Mouse (Mus musculus) erythroid progenitor cell, adult 5-6 weeks (primary cell): ENCODE results near the gene D1Pas1. TPM values are rescaled to one million over a fixed set of nuclear protein-coding genes. Genes with fewer than 3 reads are reported as not detected.

Experiments used
- ATAC-seq: replicated peaks from 2 replicates; pipeline ENCODE4 v1.8.0; 2016; ENCODE audit warnings: moderate number of reproducible peaks, mild to moderate bottlenecking, moderate TSS enrichment, inconsistent platforms; ENCODE audit not compliant: poor library complexity, low FRiP score, severe bottlenecking
- total RNA-seq, 2 experiments: library from RNA; stranded (forward) in 1 of 2; stranded (reverse) in 1 of 2; fragments of 150-400 nt in 1 of 2; fragments of 186-747, 209-891 nt in 1 of 2; gene quantifications; 2 replicates each; pipeline versions ENCODE4 v1.2.3 to v1.2.4; 2015 to 2017; ENCODE audit warnings: low replicate concordance in 2 of 2

Gene D1Pas1
- total RNA-seq, 2 experiments from 2014 or later, result not detected

DNA sequence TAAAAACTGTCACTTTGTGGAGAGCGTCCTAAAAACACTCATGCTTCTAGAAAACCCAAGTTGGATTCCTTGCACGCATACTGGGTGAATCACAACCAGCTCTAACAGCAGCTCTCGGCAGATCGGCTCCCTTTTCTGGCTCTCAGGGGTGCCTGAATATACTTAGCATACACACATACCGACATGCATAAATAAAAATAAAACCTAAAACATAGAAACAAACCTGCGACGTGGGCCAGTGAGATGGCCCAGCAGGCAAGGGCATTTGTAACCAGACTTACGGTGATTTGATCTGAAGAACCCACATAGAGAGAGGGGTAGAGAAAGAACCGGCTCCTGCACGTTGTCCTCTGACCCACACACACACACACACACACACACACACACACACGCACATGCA is 17.9 kb downstream of the D1Pas1 start:
- no peak for ATAC-seq

DNA sequence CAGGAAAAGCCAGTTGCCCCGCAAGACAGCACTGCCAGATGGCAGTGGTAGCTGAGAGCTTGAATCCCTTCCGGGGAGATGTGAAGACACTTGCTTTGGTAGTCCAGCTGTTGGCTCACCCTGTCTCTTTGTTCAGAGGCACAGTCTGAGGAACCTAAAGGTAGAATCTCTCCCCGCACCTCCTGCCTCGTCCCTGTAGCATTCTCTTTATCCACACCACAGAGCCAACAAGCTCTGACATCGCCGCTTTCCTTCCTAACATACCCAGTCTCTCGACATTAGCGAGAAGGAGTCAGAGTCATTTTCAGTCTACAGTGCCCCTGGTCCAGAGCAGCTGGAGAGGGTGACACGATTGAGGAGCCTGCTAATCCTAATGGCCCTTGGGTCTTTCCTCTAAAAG is 18.9 kb downstream of the D1Pas1 start:
- ATAC-seq, result no peak

GRCm38 (mm10) chr1:186986506-186986905 is 19.3 kb downstream of the D1Pas1 start:
- ATAC-seq, result no peak

GRCm38 (mm10) chr1:186988281-186988682 is 21.1 kb downstream of the D1Pas1 start:
- no peak for ATAC-seq

DNA sequence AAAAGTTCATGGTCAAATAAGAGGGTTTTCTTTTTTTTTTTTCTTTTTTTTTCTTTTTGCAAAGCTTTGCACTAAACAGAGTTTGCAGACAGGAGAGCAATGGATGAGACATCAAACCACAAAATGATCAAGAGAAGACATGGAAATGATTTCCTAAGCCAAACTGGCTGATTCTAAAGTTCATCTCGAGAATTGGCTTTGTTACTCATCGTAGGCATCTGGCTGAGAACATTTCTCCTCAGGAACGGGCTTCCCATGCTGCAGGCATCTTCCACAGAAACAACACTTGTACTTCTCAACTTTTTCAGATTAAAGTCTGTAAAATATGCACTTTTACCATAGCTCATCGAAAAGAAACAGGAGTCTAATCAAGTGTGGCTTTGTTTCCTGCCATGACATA is 21.6 kb downstream of the D1Pas1 start:
- ATAC-seq, result no peak

GRCm38 (mm10) chr1:186991473-186991872 is 24.3 kb downstream of the D1Pas1 start:
- no peak for ATAC-seq

GRCm38 (mm10) chr1:186992113-186992512 is 24.9 kb downstream of the D1Pas1 start:
- no peak for ATAC-seq

DNA sequence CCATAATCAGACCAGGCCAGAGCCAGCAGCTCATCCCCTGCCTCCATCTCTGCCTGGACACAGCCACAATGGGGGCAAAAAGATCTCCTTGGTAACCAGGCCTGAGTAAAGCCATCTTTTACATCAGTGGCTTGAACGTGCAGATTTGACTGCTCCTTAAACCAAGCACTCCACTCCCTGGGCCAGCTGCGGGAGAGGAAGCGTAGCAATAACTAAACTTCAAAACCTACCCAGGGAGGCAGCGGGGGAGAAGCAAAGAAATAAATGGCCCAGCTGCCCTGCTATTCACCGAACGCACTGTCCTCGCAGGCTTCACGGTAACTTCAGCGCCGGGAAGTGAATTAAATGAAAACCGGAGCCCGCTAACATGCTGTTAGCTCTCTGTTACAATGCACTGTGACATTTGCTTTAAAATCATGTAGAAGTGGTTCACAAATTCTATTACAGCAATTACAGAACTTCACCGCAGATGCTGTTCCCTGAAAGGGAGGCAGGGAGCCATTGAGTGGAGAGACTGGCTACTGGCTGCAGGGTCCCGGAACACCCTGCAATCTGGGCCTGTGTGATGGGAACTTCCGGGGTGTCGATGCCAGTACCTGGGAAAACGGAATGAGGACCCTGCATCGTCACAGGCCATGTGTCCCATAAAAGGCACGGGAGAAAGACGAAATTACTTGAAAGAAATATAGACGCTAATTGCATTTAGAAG is 30.5 kb downstream of the D1Pas1 start:
- ATAC-seq, result no peak

GRCm38 (mm10) chr1:187003441-187003861 is 36.2 kb downstream of the D1Pas1 start:
- ATAC-seq, result no peak

- ATAC-seq, result no peak
These were observed 37.1 kb downstream of the D1Pas1 start for GRCm38 (mm10) chr1:187004306-187004705.

DNA sequence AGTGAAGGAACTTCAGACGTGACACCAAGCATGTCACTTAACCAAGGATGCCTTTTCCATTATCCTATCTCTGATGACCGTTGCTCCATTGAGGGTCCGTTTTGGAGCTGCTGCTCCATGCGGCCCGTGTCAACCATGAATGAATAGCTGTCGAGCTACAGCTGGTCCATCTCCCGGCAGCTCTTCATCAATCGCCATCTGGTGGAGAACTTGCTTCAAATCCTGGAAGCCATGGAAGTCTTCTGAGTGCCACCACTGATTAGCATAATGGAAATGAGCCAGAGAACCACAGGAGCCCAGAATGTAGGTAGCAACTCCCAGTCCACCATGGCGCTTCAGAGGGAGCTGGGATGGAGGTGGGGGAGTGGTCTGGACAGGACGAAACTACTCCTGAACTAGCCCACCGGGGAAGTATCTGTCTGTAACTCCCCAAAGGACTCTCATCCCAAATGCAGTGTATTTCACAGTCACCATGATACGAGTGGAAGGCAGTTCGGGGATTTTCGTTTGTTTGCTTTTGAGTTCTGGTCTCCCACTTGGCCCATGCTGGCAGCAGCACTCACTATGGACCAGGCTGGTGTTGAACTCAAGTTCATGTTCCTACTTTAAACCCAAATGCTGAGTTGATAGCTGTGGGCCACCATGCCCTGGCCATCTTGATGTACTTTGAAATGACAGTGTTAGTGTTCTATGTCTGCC is 39.2 kb downstream of the D1Pas1 start:
- ATAC-seq, result no peak

- no peak for ATAC-seq
These were observed 41.0 kb downstream of the D1Pas1 start for GRCm38 (mm10) chr1:187008236-187008635.

GRCm38 (mm10) chr1:187010071-187010470 is 42.9 kb downstream of the D1Pas1 start:
- no peak for ATAC-seq

- ATAC-seq, result no peak
These were observed 44.4 kb downstream of the D1Pas1 start for GRCm38 (mm10) chr1:187011601-187012000.

DNA sequence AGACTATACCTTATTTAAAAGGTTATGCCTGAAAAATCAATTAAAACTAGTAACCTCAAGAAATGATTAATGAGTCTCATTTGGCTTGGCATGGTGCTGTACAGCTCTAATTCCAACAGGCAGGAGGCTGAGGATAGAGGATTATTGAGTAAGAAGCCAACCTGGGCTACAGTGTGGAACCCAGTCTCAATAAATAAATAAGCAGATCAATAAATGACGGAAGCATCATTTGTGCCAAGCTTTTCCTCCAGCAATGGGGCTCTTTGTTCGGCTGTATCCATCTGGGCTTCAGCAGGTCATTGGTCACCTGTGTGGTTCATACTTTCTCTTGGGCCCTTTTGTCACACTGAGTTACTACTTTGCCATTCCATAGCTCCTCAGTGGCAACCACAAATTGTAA is 46.9 kb downstream of the D1Pas1 start:
- no peak for ATAC-seq

DNA sequence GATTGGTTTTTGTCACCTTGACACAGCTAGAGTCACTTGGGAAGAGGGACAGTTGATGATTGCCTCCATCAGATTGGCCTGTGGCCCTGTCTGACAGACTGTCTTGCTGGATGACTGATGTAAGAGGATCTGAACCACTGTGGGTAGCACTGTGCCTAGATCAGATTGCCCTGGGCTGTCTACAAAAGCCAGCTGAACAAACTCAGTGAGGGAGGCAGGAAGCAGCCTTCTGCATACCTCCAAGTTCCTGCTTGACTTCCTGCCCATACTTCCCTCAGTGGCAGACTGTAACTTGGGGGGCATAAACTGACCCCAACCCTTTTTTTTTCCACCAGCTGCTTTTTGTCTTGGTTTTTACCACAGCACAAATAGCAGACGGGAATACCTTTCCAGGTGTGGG is 48.5 kb downstream of the D1Pas1 start:
- ATAC-seq, result no peak

DNA sequence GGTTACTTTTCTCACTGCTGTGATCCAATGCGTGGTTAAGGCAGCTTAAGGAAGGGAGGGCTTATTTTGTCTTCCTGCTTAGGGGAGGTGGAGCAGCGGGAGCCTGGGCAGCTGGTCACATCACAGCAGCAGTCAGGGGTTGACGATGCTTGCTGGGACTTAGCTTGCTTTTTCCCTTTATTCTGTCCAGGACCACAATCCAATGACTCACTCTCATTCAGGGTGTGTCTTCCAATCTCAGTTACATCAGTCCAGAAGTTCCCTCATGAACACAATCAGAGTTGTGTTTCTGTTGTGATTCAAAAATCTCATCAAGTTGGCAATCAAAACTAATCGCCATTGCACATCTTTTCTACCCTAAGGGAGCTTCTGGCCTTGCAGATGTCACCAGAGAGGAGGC is 48.9 kb downstream of the D1Pas1 start:
- ATAC-seq, result no peak

GRCm38 (mm10) chr1:187020011-187020410 is 52.8 kb downstream of the D1Pas1 start:
- no peak for ATAC-seq
